Mouse (Mus musculus) T-cell, adult 2 months (primary cell): ENCODE measurements around the gene Atg16l2.

Experiments used
- DNase-seq: peaks from one replicate; pipeline ENCODE4 v3.0.0; 2022; ENCODE audit warnings: low spot score

The Atg16l2 gene

DNA sequence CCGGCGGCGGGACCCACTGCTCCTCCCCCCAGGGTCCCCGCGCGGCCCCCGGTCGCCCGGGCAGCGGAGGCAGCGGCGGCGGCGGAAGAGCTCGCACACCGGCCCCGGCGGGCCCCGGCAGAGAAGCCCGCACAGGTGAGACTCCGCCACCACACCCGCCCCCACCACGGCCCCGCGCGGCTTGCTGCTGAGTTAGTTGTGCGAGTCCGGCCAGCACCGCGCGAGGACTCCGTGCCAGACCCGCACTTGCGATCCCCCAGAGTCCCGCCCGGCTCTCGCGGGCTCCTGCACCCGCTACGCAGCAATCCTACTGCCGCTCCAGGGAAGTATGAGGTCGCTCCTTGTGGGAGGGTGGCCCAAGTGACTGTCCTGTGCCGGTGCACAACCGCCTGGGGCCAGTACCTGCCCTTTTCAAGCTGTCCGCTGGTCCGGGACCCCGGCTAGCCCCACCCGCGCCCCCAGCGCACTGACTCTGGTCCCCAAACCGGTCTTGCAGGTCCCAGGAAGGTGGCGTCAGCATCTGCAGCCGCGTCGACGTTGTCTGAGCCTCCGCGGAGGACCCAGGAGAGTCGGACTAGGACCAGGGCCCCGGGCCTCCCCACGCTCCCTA lies 19.3 kb upstream of the Atg16l2 start:
- peak; percentile 26 for DNase-seq

DNA sequence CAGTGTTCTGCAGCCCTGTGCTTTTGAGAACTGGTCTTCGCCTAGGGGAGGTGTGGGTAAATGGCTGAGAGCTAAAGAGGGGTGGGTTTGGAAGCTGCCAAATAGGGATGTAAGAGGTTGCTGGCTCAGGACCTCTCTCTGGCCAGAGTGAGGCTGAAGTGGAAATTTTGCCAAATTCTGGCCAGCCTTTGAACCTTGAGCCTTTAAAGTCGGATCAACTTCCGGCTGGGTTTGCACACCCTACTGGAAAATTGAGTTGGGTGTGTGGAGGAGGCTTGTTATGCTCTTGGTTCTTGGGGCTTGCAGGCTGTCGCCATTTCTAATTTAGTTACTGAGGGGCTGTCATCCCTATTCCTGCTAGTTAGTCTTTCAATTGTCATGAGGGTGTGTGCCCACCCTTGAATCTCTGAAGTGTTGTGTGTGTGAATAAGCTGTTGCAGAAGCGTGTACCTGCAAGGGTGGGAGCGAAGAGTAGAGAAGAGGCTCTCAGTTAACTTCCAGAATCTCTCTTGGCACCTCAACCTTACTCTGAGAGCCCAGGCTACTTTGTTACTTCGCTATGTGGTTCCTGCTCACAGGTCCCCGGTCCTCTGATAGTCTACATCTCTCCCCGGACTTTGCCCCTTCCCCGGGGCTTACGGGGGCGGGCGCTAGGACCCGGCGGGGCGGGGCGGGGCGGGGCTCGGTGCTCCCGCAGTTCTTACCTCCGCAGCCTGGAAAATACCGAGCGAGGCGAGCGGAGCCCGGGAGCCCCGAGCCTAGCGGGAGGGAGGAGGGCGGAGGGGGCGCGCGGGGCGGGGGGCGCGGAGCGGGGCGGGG lies 18.6 kb upstream of the Atg16l2 start:
- peak; percentile 16 for DNase-seq

DNA sequence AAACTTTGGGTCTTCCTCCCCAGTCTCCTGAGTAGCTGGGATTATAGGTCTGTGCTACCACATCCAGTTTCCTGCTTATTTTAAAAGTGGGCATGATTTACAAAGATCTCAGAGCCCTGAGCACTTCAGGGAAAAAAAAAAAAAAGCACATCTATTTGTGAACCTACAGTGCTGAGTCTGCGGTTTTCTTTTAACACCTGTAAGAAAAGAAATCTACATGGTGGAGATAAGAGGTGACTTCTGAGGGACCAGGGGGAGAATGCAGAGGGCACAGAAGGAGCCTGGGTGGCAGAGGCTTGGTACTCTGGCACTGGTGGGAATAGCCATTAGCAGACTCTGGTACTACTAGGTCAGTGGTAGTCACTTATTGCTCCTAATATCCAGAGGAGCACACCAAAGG lies 17.7 kb upstream of the Atg16l2 start:
- DNase-seq: no peak

DNA sequence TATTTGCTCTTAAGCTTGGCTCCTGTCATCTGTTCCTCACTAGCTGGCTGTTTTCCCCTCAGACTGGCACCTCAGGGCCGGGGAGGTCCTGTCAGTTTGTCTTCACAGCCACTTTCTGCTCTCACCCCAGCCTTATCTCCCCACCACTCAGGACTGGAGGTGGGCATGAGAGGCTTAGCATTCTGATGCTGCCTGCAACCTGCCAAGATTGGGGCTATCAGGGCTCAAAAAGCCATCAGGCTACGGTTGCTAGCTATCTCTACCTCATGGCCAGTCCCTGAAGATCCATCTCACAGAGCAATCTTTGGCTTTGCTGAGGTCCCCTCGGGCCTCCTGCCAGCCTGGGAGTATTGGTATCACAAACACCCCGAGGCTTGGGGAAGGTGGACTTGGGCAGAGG lies 16.8 kb upstream of the Atg16l2 start:
- no peak for DNase-seq

DNA sequence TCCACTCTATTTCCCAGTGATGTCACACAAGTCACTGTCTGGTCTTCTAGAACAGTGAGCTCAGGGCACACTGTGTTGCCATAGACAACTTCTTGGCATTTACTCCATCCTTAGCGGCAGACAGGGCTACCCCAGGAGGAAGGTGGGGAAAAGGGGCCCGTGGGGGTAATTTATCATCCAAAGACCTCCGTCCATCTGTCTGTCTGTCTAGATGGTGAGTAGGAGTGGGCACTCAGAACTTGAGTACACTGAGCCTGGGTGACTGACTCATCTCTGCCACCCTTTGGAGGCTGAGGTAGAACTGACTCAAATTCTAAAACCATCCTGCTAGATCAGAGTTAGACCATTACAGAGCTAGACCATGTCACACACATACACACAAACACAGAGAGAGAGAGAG lies 15.0 kb upstream of the Atg16l2 start, which contains the start of gene Stard10:
Gene Stard10, plus strand, starts transcription at position 73 of the 400 bp plus-strand sequence.
- DNase-seq: no peak

DNA sequence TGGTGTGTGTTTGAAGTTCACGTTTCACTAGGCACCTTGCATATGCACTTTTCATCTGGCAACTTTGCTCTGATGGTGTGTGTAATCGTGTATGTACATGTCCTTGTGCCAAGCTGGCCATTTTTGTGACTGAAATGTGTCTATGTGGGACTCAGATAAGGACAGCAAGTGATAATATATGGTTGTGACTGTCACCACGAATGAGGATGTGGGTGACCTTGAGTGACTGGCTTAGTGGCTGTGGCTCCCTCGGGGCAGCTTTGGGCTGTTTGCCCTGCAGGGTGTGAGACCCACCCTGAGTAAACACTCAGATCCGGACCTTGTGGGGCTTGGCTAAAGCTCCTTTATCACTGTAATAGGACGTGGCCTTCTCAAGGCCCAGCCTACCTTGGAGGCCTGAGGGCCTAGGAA lies 14.5 kb upstream of the Atg16l2 start:
- no peak for DNase-seq

DNA sequence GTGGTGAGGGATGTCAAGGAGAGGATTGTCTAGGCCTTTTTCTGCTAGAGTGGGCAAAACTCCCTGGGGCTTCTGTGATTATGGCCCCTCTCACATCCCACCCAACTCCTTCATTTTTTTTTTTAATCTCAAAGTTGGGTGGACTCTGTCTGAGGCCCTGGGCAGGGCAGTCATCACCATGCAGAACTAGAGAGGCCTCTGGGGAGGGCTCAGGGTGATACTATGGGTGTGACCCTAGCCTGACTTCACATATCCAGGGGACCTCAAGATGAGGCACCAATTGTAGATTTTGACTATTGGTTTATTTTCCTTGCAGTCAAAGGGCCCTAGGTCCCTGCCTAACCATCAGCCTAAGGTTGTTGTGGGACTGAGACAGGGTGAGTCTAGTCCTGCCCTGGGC lies 13.6 kb upstream of the Atg16l2 start:
- no peak for DNase-seq

DNA sequence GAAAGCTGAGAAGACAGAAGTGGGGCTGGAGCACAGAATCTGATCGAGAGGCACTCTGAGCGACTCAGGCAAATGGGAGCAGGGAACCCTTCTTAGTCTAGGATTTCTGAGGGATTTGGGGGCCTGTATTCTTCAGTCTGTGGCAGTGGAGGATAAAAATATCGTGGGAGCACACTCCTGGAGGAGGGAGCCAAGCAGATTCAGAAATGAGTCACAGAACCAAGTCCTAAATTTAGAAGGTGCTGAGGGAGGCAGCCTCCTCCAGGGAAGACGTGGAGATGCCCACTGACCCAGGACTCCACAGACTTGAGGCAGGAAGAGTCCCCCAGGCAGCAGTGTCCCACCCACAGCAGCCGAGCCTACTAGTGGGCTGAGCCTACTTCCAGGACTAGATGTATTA lies 12.3 kb upstream of the Atg16l2 start:
- no peak for DNase-seq

DNA sequence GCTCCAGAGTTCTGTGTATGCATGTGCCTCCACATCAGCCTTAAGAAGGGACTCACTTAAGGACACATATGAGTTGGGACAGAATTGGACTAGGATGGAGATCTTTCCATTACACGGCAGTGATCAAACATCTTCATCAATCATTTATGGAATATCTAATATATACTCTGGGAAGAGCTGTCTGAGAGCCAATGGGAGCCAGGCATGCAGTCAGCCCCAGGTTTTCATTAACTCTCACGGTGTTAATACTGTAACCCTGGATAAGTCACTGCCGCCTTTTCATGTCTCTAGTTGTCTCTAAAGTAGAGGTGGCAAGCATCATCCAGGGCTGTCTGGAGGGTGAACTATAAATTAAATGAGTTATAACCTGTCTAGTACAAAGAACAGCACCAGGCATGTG lies 11.0 kb upstream of the Atg16l2 start:
- no peak for DNase-seq

DNA sequence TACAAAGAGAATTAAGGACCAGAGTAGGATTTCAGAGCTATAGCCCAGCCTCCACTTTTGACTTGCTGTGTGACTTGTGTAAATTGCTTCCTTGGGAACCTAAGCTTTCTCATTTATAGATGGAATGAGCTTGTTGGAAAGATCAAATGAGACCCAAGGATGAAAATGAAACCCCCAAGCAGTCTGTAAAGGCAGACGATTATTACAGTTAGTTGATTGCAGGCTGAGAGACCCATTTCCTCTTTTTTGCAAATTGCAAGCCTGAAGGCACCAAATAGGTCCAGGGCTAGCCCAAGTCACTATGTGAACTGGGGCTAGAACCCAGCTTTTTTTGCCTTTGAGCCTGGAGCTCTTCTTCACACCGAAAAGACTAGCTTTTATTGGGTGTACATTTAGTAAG lies 9.0 kb upstream of the Atg16l2 start:
- DNase-seq: no peak

DNA sequence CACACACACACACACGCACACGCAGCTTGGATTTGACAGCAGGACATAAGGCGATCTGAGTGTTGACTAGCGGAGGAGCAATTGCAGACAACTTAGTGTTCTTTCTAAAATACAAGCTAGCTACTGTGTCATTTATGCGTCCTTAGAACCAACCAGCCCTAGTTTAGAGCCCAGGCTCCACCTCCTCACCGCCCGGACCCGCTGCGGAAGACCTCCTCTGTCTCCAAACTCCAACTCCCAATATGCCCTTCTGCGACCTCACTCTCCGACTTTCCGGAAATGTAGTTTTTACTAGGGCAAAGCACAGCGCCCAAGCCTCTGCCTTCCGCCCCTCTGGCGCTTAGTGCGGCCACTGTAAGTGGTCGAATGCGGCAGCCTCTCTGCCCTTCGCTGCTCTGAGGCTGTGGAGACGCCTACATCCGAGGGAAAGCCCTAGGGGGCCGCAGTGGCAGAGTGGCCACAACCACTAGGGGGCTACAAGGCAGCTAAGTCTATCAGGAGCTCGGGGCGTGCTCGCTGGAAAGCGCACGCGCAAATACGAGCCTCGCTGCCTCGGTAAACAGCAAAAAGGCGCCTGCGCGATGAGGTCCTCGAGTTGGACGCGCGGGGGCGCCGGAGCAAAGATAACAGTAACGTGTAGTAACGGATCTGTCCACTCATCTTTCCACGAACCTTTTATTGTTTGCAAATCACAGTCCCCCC lies 8.4 kb upstream of the Atg16l2 start:
- peak; percentile 98 for DNase-seq

DNA sequence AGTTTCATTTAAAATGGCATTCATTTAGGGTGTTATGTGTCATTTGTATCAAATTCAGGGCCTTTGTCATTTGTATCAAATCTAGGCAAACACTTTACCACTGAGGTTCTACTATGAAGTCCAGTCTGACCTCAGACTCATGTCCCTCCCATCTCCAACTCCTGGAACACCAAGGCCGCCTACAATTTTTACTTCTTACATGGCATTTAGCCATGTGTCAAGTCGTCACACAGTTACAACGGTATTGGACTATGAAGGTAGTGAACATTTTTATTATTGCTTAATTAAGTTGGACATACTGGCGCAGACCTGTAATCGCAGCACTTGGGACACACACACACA lies 7.9 kb upstream of the Atg16l2 start:
- no peak for DNase-seq

DNA sequence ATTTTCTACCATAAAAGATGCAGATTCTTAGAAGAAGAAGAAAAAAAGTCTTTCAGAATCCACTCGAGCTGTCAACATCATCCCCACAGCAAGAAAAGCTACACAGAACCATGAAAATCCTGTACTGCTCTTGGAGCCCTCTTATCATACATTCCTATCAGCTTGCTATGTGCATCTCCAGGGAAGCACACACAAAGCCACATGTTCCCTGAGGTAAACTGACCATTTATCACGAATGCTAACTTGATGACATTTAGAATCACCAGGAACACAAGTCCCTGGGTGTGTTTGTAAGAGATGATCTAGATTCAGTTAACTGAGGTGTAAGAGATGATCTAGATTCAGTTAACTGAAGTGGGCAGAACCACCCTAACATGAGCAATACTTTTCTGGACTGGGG lies 4.8 kb upstream of the Atg16l2 start:
- no peak for DNase-seq

DNA sequence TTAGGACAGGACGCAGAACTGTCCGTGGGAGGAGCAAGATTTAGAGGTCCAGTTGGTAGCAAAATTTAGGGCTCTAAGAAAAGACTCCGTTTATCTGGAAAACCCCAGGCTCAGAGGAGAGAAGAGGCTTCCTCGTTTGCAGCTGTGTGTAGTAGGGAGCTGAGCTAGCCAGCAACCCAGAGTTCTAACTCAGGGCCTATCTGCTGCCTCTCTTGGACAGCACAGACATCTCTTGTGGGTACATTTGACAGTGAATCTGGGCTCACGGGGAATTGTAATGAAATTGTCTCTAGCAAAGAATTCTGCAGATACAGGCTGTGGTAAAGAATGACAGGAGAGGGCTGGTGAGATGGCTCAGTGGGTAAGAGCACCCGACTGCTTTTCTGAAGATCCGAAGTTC lies 640 bp upstream of the Atg16l2 start:
- DNase-seq: no peak

DNA sequence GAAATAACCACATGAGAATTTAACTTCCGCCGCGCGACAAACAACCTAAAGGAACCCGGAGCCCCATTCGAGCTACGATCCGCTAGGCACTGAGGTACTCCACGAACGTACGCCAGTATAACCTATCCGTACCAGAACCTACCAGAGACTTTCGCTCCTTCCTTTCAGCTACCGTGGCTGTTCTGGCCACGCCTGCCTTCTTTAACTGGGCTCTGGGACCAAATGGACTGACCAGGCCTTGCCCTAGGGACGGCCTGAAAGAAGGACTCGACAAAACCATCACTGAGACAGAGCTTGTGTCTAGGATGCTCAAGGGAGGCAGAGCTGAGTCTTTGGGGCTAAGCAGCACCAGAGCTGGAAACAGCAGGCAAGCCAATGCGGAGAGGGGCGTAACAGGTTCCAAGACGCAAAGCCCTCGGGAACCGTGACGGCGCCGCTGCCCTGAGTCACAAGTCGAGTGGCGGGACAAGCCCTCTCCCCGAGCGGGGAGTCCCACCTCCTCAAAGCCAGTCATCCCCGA lies 630 bp downstream of the Atg16l2 start:
- DNase-seq: peak; percentile 78

DNA sequence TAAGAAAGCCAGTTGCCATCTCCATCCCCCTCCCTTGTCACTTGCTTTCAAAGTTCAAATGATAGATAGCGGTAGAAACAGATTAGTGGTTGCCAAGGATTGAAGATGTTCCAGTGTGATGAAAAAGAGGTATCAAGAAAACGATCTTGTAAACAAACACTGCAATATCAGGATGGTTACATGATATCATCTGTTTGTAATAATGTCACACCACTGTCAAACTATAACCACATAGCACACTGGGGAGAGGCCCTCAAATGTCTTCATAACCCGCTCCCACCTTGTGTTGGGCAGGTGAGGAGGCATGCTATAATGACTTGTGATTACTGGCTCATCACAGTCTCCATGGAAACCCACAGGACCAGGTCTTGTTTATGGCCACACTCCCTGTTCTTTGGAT lies 3.7 kb downstream of the Atg16l2 start:
- DNase-seq: no peak

DNA sequence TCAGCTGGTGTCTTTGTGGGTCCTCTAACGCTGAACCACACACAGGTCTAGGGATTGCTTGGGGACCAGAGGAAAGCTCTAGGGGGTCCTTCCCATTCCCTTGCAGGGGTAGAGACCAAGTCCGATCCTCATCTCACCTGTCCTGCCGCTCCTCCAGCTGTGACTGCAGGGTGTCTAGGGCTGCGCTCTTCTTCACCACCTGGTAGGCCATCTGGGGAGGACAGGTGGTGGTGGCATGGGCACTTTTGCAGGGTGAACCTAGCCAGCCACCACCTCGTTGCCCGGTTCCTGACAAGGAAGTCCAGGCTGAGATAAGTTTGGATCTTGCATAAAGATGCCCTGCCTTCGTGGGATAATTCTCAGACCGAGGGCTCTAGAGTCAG lies 5.0 kb downstream of the Atg16l2 start:
- no peak for DNase-seq

DNA sequence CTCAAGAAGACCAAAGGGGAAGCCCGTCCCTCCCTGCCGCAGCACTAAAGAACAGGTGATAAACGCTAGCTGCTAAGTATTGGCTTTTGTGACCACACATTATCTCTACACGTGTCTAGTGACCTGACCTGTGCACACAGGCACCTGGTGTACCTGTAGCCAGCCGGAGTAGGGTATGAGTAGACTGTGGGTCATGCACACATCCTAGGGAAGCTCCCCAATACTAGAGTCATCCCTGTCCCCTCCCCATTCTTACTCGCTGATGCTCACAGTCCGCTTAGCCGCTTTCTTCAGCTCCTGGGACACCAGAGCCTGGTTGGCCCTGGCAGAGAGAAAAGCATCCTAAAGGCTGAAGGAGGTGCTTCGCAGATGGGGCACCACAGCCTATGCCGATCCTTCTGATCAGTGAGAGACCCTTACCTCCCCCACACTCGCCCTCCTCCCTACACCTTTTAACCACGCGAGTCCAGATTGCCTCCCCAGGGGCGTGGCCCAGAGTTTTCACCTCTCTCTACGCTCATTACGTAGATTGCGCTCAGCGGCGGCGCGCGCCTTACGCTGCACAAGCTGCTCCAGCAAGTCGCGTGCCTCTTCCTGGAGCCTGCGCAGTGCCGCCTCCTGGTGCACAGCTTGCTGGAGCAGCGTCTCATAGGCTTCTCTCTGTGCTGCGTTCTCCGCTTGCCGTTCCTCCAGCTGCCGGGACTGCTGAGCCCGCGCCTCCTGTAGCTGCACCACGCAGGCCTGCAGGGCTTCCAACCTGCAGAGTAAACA lies 5.6 kb downstream of the Atg16l2 start:
- DNase-seq: peak; percentile 52

DNA sequence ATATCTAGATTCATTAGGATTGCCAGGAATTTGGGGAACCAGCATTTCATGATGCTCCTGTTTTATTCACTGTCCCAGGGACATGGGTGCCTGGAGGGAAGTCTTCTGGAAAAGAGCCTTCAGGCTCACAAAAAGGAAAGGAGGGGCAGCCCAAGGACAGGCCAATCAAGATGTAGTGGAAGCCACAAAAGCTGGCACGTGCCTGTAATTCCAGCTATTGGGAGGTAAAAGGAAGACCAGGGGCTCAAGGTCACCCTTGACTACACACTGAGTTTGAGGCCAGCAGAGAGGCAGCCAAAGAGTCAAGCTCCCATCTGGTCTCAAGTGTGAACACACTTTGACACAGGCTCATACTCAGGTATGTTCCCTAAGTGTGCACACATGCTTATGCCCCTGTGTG lies 6.6 kb downstream of the Atg16l2 start:
- no peak for DNase-seq

DNA sequence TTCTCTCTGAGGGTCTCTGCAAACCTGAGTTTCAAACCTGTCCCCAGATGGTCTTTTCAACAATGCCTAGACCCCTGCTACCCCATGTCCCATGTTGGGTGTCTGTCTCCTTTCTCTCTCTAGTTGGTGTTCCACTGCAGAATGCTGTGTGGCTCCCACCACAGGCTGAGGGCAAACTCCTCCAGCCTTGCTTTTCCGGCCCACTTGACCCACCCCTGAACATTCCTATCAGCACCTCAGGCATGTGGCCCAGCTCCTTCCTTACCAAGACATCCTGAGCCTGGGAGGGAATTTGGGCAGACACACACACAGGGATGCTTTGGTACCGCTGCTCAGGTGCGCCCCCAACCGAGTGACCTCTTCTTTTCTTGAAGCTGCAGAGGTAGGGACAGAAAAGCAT lies 8.4 kb downstream of the Atg16l2 start:
- DNase-seq: no peak

DNA sequence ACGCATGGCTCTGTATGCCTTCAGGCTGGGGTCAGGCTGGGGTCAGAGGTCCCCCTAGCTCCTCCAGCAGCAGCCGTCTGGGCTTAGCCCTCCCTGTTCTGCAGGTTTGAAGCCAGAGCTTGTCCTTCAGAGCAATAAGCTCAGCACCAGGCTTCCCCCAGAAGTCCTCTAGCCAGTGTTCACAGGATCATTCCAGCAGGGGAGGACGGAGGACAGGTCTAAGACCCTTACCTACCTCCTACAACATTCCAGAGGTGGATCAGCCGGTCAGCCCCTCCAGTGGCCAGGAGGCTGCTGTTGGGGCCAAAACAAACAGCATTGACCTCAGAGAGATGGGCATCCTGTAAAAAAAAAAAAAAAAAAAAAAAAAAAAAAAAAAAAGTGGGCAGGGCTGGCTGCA lies 8.9 kb downstream of the Atg16l2 start:
- DNase-seq: no peak

DNA sequence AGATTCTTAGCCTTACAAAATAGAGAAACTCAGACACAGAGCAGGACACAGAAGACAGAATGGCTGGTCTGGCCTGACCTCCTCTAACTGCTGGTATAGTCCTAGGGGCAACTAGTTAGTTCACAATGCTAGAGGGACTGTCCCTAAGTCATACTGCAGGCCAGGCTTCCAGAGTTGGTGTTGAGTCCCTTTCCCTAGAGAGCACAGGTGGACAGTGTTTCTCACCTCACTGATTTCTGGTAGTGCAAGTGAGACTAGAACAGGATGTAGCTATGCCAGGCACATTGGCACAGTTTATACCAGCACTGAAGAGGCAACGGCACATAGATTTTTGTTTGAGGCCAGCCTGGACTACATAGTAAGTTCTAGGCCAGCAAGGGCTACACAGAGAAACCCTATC lies 9.4 kb downstream of the Atg16l2 start:
- DNase-seq: no peak
